Mouse (Mus musculus) lung, postnatal 10 days (tissue): ENCODE measurements around the gene Nrcam.
A peak's percentile ranks its signal among the peaks of the same experiment; 100 is the strongest.

ENCODE experiments used
- DNase-seq: peaks from one replicate; pipeline ENCODE4 v3.0.0; 2021

The Nrcam gene

GRCm38 (mm10) chr12:44438884-44439283 is 110.2 kb downstream of the Nrcam start:
- peak; percentile 3 for DNase-seq

- DNase-seq = no peak
These were observed 111.5 kb downstream of the Nrcam start for GRCm38 (mm10) chr12:44440230-44440629.

GRCm38 (mm10) chr12:44450930-44451329 is 122.2 kb downstream of the Nrcam start:
- no peak for DNase-seq

GRCm38 (mm10) chr12:44451742-44452141 is 123.1 kb downstream of the Nrcam start:
- peak; percentile 7 for DNase-seq

- no peak for DNase-seq
These were observed 125.1 kb downstream of the Nrcam start for GRCm38 (mm10) chr12:44453791-44454190.

- DNase-seq = peak; percentile 22
These were observed 129.3 kb downstream of the Nrcam start for GRCm38 (mm10) chr12:44457961-44458360.

- DNase-seq = no peak
These were observed 133.8 kb downstream of the Nrcam start for GRCm38 (mm10) chr12:44462436-44462835.

- no peak for DNase-seq
These were observed 134.3 kb downstream of the Nrcam start for GRCm38 (mm10) chr12:44462976-44463375.

- DNase-seq = no peak
These were observed 142.4 kb downstream of the Nrcam start for GRCm38 (mm10) chr12:44471073-44471472.

GRCm38 (mm10) chr12:44475355-44475754 is 146.7 kb downstream of the Nrcam start:
- no peak for DNase-seq

GRCm38 (mm10) chr12:44479260-44480030 is 150.8 kb downstream of the Nrcam start:
- DNase-seq = no peak

GRCm38 (mm10) chr12:44480031-44480419 is 151.3 kb downstream of the Nrcam start:
- DNase-seq = no peak

GRCm38 (mm10) chr12:44481415-44481814 is 152.7 kb downstream of the Nrcam start:
- DNase-seq = no peak

GRCm38 (mm10) chr12:44492759-44493479 is 164.2 kb downstream of the Nrcam start:
- peak; percentile 49 for DNase-seq

- peak; percentile 36 for DNase-seq
These were observed 169.1 kb downstream of the Nrcam start for GRCm38 (mm10) chr12:44497762-44498161.

GRCm38 (mm10) chr12:44498872-44499271 is 170.2 kb downstream of the Nrcam start:
- no peak for DNase-seq

GRCm38 (mm10) chr12:44501807-44502487 is 173.3 kb downstream of the Nrcam start:
- no peak for DNase-seq

- DNase-seq = no peak
These were observed 175.1 kb downstream of the Nrcam start for GRCm38 (mm10) chr12:44503737-44504136.

- DNase-seq = no peak
These were observed 179.9 kb downstream of the Nrcam start for GRCm38 (mm10) chr12:44508635-44509034.

GRCm38 (mm10) chr12:44509406-44510104 is 180.9 kb downstream of the Nrcam start:
- no peak for DNase-seq

- DNase-seq = no peak
These were observed 186.4 kb downstream of the Nrcam start for GRCm38 (mm10) chr12:44515066-44515465.

- DNase-seq = no peak
These were observed 190.9 kb downstream of the Nrcam start for GRCm38 (mm10) chr12:44519440-44520141.
